ENCODE assay signal across 22 mouse cellular contexts in genomic region chr10:5415730-5416129, GRCm38 (mm10).
A peak's percentile ranks its signal among the peaks of the same experiment; 100 is the strongest.
DNase-seq lines count a peak whose midpoint lies in the region; TF ChIP-seq lines count a peak whose summit lies in the region.
"Had no signal": no experiment of that assay in that cellular context is flagged by ENCODE, and none has a peak within 500 bp of the region (broad histone marks: within the 10 kb centered on the region; RNA-seq: fewer than 3 reads in every experiment).

No protein-coding gene starts in this region.

- H3K27ac ChIP-seq in layer of hippocampus, adult 2 months: peak overlapping the region; percentile 56; the same call in 1 of the 2 replicates
- H3K27ac ChIP-seq: forebrain, embryonic 10.5 days; forebrain, embryonic 13.5 days; heart, embryonic 15.5 days; hindbrain, embryonic 10.5 days; hindbrain, embryonic 15.5 days had no signal

- DNase-seq in cerebellum, adult 9-10 months: peak; percentile 47
- DNase-seq in cerebellum, adult 18-20 months: no peak
- peak in 1 of 2 experiments; percentile 39 for DNase-seq in layer of hippocampus, adult 2 months (ENCODE audit: low spot score in 2 of 2)
- no peak for DNase-seq in layer of hippocampus, postnatal 25 days (ENCODE audit: extremely low spot score in 1 of 2, low spot score in 1 of 2)
- peak; percentile 4 for DNase-seq in lung, postnatal 25 days (ENCODE audit: low spot score)
- DNase-seq in lung, postnatal 10 days: no peak
- DNase-seq in ovary, postnatal 36 days (ENCODE audit: low spot score): no peak
- DNase-seq: adrenal gland, postnatal 10 days; adrenal gland, postnatal 36 days; cerebellum, adult 11 months; cerebellum, adult 8-10 months; cerebellum, postnatal 14 days; gastrocnemius, postnatal 25 days; heart, adult 18-20 months; heart, postnatal 10 days; heart, postnatal 36 days had no signal

- TF ChIP-seq CTCF in layer of hippocampus, adult 2 months (conservative IDR thresholded peaks at IDR 0.05): no peak

- no peak overlapping the region for H3K4me3 ChIP-seq in layer of hippocampus, adult 2 months
- H3K4me3 ChIP-seq: forebrain, embryonic 10.5 days; forebrain, embryonic 13.5 days; heart, embryonic 12.5 days; heart, embryonic 15.5 days; hindbrain, embryonic 10.5 days; hindbrain, embryonic 15.5 days had no signal

Comparison
In these comparisons a context has a peak if more than half of its experiments do, and no peak if none do; other contexts are left out.
1. DNase-seq: peak in cerebellum, adult 9-10 months (single experiment) and lung, postnatal 25 days (single experiment); none in cerebellum, adult 18-20 months (0 of 2), layer of hippocampus, postnatal 25 days (0 of 2), lung, postnatal 10 days (single experiment) and ovary, postnatal 36 days (single experiment).